Mouse (Mus musculus) CD4-positive naive resting alpha-beta T cell, adult 57 days (primary cell): ENCODE measurements around the gene Olfr1249. TPM values are rescaled to one million over a fixed set of nuclear protein-coding genes. Genes with fewer than 3 reads are reported as not detected.

Experiments
- total RNA-seq: library from RNA; stranded (reverse); gene quantifications from one replicate; pipeline ENCODE4 v1.2.4, GENCODE M21; 2023

Gene Olfr1249
- total RNA-seq = not detected

DNA sequence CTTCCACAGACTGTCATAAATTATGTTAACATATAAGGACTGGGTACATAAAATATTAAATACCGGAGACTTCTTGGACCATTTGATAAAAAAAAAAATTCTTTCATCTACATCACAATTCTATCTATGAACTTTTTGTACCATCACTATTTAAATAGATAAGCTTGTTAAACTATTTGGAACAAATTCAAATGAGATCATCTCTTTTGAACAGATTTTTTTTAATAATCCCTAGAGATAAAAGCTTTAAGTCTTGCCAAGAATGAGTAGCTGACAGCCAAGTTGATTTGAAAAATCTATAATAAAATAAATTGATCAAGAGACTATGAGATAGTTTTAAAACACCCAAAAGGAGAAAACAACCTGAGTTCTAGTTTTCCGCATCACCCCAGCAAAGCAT lies at the start of gene Olfr1249:
Gene Olfr1249, minus strand, starts transcription at position 101 of the 400 bp plus-strand sequence.

DNA sequence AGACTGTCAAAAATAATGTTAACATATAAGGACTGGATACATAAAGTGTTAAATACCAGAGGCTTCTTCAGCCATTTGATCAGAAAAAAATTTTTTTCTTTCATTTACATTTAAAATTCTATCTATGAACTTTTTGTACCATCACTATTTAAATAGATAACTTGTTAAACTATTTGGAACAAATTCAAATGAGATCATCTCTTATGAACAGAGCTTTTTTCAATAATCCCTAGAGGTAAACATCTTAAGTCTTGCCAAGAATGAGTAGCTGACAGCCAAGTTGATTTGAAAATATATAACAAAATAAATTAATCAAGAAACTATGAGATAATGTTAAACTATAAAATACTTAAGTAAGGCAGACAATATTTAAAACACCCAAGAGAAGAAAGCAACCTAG lies 37.1 kb upstream of the Olfr1249 start, which contains the start of gene Olfr1251:
Gene Olfr1251, minus strand, starts transcription at position 101 of the 400 bp plus-strand sequence.

DNA sequence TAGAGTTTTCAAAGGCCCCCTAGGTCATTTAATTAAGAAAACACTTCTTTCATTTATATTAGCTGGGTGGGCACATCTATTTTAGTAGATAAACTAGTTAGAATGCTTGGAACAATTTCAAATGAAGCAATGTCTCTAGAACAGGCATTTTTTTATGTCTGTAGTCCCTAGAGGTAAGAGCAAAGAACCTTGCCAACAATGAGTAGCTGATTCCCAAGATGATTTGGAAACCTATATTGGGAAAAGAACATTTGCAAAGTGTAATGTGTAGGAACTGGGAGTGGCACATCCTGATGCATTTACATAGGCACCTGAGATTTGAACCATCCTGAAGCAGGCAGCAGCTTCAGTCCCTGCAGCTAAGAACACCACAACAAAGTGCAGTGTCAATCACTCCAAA lies 26.6 kb upstream of the Olfr1249 start, which contains the start of gene Olfr1250:
Gene Olfr1250, minus strand, starts transcription at position 101 of the 400 bp plus-strand sequence.

DNA sequence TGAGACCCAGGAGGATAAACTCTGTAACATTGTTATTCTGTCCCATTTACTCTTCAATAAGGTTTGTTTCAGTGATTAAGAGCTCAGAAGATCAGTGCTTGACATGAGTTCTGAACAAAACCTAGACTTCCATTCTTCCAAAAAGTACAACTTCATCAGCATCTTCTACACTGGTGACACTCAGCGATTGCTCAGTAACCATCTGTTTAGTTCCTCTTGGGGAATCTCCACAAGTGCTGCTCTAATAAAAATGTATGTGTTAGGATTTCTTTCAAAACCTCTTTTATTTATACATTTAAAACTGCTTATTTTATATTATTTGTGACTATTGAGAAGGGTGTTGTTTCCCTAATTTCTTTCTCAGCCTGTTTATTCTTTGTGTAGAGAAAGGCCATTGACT lies 16.6 kb downstream of the Olfr1249 start, which contains the start of gene Olfr1248:
Gene Olfr1248, minus strand, starts transcription at position 101 of the 400 bp plus-strand sequence.

DNA sequence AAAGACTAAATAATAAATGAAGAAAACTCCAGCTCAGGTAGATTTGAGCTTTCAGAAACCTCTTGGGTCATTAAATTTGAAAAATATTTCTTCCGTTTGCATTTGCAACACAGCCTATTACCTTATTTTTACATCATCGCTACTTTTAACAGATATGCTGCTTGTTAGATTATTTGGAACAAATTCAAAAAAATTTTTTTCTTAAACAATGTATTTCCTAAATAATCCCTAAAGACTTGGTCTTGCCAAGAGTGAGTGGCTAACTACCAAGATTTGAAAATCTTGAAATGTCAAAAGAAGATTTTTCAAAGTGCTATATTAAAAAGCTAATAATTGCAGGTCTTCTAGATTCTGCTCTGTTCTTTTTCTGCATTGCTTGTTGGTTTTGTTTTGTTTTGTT lies 20.8 kb downstream of the Olfr1249 start, which contains the start of gene Olfr1247:
Gene Olfr1247, minus strand, starts transcription at position 101 of the 400 bp plus-strand sequence.

DNA sequence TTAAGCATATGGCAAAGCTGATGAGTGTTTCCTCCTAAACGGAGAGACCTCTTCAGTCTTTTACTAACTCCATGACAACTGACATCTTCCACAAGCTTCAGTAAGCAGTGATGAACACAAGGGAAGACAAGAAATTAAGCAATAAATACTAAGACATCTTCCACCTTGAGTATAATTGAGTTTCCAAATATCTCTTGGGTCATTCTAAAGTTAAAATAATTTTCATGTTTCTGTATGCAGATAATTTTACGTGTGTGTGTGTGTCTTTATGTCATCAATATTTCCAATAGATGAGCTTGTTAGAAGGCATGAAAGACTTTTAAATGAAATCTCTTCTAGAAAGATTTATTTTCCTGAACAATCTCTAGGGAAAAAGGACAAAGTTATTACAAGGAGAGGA lies 41.7 kb downstream of the Olfr1249 start, which contains the start of gene Olfr1246:
Gene Olfr1246, minus strand, starts transcription at position 101 of the 400 bp plus-strand sequence.

Other genes starting within 250 kb of the Olfr1249 start
- gene Olfr1238, start 225.3 kb downstream of the Olfr1249 start, total RNA-seq = not detected
- not detected for gene Olfr1239, start 214.6 kb downstream of the Olfr1249 start, total RNA-seq
- not detected for gene Olfr1240, start 192.0 kb downstream of the Olfr1249 start, total RNA-seq
- gene Olfr1241, start 147.9 kb downstream of the Olfr1249 start, total RNA-seq = not detected
- not detected for gene Olfr1242, start 136.6 kb downstream of the Olfr1249 start, total RNA-seq
- gene Olfr1243, start 103.5 kb downstream of the Olfr1249 start, total RNA-seq = not detected
- not detected for gene Olfr1245, start 56.5 kb downstream of the Olfr1249 start, total RNA-seq
- not detected for gene Olfr1246, start 41.8 kb downstream of the Olfr1249 start, total RNA-seq
- not detected for gene Olfr1247, start 20.9 kb downstream of the Olfr1249 start, total RNA-seq
- not detected for gene Olfr1248, start 16.7 kb downstream of the Olfr1249 start, total RNA-seq
- not detected for gene Olfr1250, start 26.5 kb upstream of the Olfr1249 start, total RNA-seq
- not detected for gene Olfr1251, start 37.0 kb upstream of the Olfr1249 start, total RNA-seq
- gene Olfr1252, start 90.0 kb upstream of the Olfr1249 start, total RNA-seq = not detected
- not detected for gene Olfr1253, start 122.1 kb upstream of the Olfr1249 start, total RNA-seq
- gene Olfr1254, start 158.6 kb upstream of the Olfr1249 start, total RNA-seq = not detected
- not detected for gene Olfr1255, start 177.1 kb upstream of the Olfr1249 start, total RNA-seq
- not detected for gene Olfr1256, start 206.6 kb upstream of the Olfr1249 start, total RNA-seq
- not detected for gene Olfr48, start 213.2 kb upstream of the Olfr1249 start, total RNA-seq
- not detected for gene Olfr1257, start 243.5 kb upstream of the Olfr1249 start, total RNA-seq